Mouse (Mus musculus) thymus, adult 18-20 months (tissue): Measurements from ENCODE around the gene 1810010H24Rik.
"Not testable (repeated sequence)": the region's sequence is repeated elsewhere in the genome, so short reads cannot be mapped to it uniquely, and the experiment has no call there.

Experiments used
- DNase-seq, 2 experiments: peaks; one replicate each; pipeline ENCODE4 v3.0.0; 2022; ENCODE audit warnings: mixed read lengths in 2 of 2

The 1810010H24Rik gene

GRCm38 (mm10) chr11:107014020-107014585, 11.4 kb upstream of the 1810010H24Rik start:
- DNase-seq = no peak

- peak in 1 of 2 experiments; percentile 27 for DNase-seq
Observed at GRCm38 (mm10) chr11:107014597-107015309, 10.7 kb upstream of the 1810010H24Rik start.

GRCm38 (mm10) chr11:107015535-107016187, 9.8 kb upstream of the 1810010H24Rik start:
- not testable (repeated sequence) for DNase-seq

- no peak for DNase-seq
Observed at GRCm38 (mm10) chr11:107016893-107017292, 8.6 kb upstream of the 1810010H24Rik start.

- DNase-seq = no peak
Observed at GRCm38 (mm10) chr11:107017339-107017886, 8.1 kb upstream of the 1810010H24Rik start.

- no peak for DNase-seq
Observed at GRCm38 (mm10) chr11:107018606-107019005, 6.9 kb upstream of the 1810010H24Rik start.

GRCm38 (mm10) chr11:107019318-107019717, 6.2 kb upstream of the 1810010H24Rik start:
- no peak for DNase-seq

- not testable (repeated sequence) for DNase-seq
Observed at GRCm38 (mm10) chr11:107019722-107020121, 5.8 kb upstream of the 1810010H24Rik start.

- no peak for DNase-seq
Observed at GRCm38 (mm10) chr11:107022050-107022683, 3.3 kb upstream of the 1810010H24Rik start.

- DNase-seq = no peak
Observed at GRCm38 (mm10) chr11:107024406-107024805, 1.1 kb upstream of the 1810010H24Rik start.

- no peak for DNase-seq
Observed at GRCm38 (mm10) chr11:107026554-107027430, 1.3 kb downstream of the 1810010H24Rik start.

GRCm38 (mm10) chr11:107027431-107028274, 2.2 kb downstream of the 1810010H24Rik start:
- peak; percentile 78 to 83 for DNase-seq

GRCm38 (mm10) chr11:107028275-107028618, 2.8 kb downstream of the 1810010H24Rik start:
- no peak for DNase-seq

GRCm38 (mm10) chr11:107028754-107029153, 3.3 kb downstream of the 1810010H24Rik start:
- no peak for DNase-seq

GRCm38 (mm10) chr11:107029536-107029935, 4.1 kb downstream of the 1810010H24Rik start:
- peak in 1 of 2 experiments; percentile 49 for DNase-seq

- DNase-seq = no peak
Observed at GRCm38 (mm10) chr11:107031635-107032034, 6.2 kb downstream of the 1810010H24Rik start.

GRCm38 (mm10) chr11:107034085-107034810, 8.8 kb downstream of the 1810010H24Rik start:
- DNase-seq = no peak

- no peak for DNase-seq
Observed at GRCm38 (mm10) chr11:107039417-107039816, 13.9 kb downstream of the 1810010H24Rik start.

GRCm38 (mm10) chr11:107041396-107041795, 15.9 kb downstream of the 1810010H24Rik start:
- DNase-seq = no peak

GRCm38 (mm10) chr11:107043361-107043760, 17.9 kb downstream of the 1810010H24Rik start:
- DNase-seq = no peak
